Mouse (Mus musculus) layer of hippocampus, adult 18-20 months (tissue): Measurements from ENCODE around the gene Cetn4. TPM values are rescaled to one million over a fixed set of nuclear protein-coding genes. Genes with fewer than 3 reads are reported as not detected.
A peak's percentile ranks its signal among the peaks of the same experiment; 100 is the strongest.

Source experiments
- DNase-seq, 2 experiments: peaks; one replicate each; pipeline ENCODE4 v3.0.0; 2022; ENCODE audit warnings: low spot score in 2 of 2
- total RNA-seq, 2 experiments: library from RNA; stranded (reverse); gene quantifications; 2 replicates each; pipeline ENCODE4 v1.2.3; 2021

Cetn4 gene
- total RNA-seq, 2 experiments from 2014 or later: 9.0 to 13.3 TPM

GRCm38 (mm10) chr3:37303392-37304139 is 8.9 kb downstream of the Cetn4 start:
- DNase-seq: no peak

- peak in 1 of 2 experiments; percentile 68 for DNase-seq
These were observed 9.8 kb downstream of the Cetn4 start for GRCm38 (mm10) chr3:37302685-37303084.

GRCm38 (mm10) chr3:37299470-37299869 is 13.0 kb downstream of the Cetn4 start:
- DNase-seq: no peak

GRCm38 (mm10) chr3:37292654-37293053 is 19.9 kb downstream of the Cetn4 start:
- DNase-seq: no peak

- peak in 1 of 2 experiments; percentile 23 for DNase-seq
These were observed 20.6 kb downstream of the Cetn4 start for GRCm38 (mm10) chr3:37291929-37292328.

GRCm38 (mm10) chr3:37290881-37291541 is 21.5 kb downstream of the Cetn4 start:
- DNase-seq: peak in 1 of 2 experiments; percentile 64

GRCm38 (mm10) chr3:37289237-37289636 is 23.3 kb downstream of the Cetn4 start:
- no peak for DNase-seq

GRCm38 (mm10) chr3:37283234-37283633 is 29.3 kb downstream of the Cetn4 start:
- DNase-seq: no peak

- no peak for DNase-seq
These were observed 30.1 kb downstream of the Cetn4 start for GRCm38 (mm10) chr3:37282299-37282922.

- DNase-seq: no peak
These were observed 31.6 kb downstream of the Cetn4 start for GRCm38 (mm10) chr3:37280871-37281270.

- no peak for DNase-seq
These were observed 32.3 kb downstream of the Cetn4 start for GRCm38 (mm10) chr3:37280221-37280620.

- no peak for DNase-seq
These were observed 37.8 kb downstream of the Cetn4 start for GRCm38 (mm10) chr3:37274661-37275060.

GRCm38 (mm10) chr3:37273092-37273491 is 39.4 kb downstream of the Cetn4 start:
- no peak for DNase-seq

- DNase-seq: peak; percentile 22 to 79
These were observed 41.3 kb downstream of the Cetn4 start for GRCm38 (mm10) chr3:37271209-37271608.

- DNase-seq: no peak
These were observed 42.6 kb downstream of the Cetn4 start for GRCm38 (mm10) chr3:37269926-37270325.

GRCm38 (mm10) chr3:37268338-37268737 is 44.2 kb downstream of the Cetn4 start:
- DNase-seq: no peak

- peak; percentile 16 to 48 for DNase-seq
These were observed 53.0 kb downstream of the Cetn4 start for GRCm38 (mm10) chr3:37259331-37259999.

- DNase-seq: no peak
These were observed 54.7 kb downstream of the Cetn4 start for GRCm38 (mm10) chr3:37257776-37258175.
